13 mouse cellular contexts compared by ENCODE assay signal in genomic region chr11:8220618-8221017, GRCm38 (mm10).
DNase-seq lines count a peak whose midpoint lies in the region.
"Had no signal": no experiment of that assay in that cellular context is flagged by ENCODE, and none has a peak within 500 bp of the region (broad histone marks: within the 10 kb centered on the region; RNA-seq: fewer than 3 reads in every experiment).

No protein-coding gene starts in this region.

- peak; percentile 21 for DNase-seq in gastrocnemius, adult 18-20 months (ENCODE audit: low spot score)
- no peak for DNase-seq in gastrocnemius, postnatal 4 days (ENCODE audit: low spot score in 2 of 2)
- DNase-seq in kidney, adult 9 months, result peak; percentile 10
- no peak for DNase-seq in kidney, adult 8-10 months
- DNase-seq in fat pad, adult 2 months (ENCODE audit: extremely low read depth, low read depth, low spot score), result peak; percentile 43
- DNase-seq in layer of hippocampus, postnatal 14 days (ENCODE audit: low spot score in 2 of 2), result no peak
- DNase-seq in spleen, postnatal 4 days (ENCODE audit: low spot score in 2 of 2), result no peak
- DNase-seq: adrenal gland, postnatal 14 days; B cell, adult 2 months; cerebellum, adult 11-12 months; cerebellum, adult 9-10 months; cerebellum, postnatal 25 days; heart, postnatal 14 days had no signal

Comparison
In these comparisons a context has a peak if more than half of its experiments do, and no peak if none do; other contexts are left out.
1. DNase-seq: peak in gastrocnemius, adult 18-20 months (single experiment), kidney, adult 9 months (single experiment) and fat pad, adult 2 months (single experiment); none in gastrocnemius, postnatal 4 days (0 of 2), kidney, adult 8-10 months (0 of 2), layer of hippocampus, postnatal 14 days (0 of 2) and spleen, postnatal 4 days (0 of 2).